Mouse (Mus musculus): ENCODE data around the gene Stk31.

- TF ChIP-seq BHLHE40 (IDR thresholded peaks at IDR 0.05; ENCODE audit: borderline replicate concordance, low read depth, low read length), result no peak
- no peak for TF ChIP-seq CTCF (IDR thresholded peaks at IDR 0.05 in 2 of 3, conservative IDR thresholded peaks at IDR 0.05 in 1 of 3; ENCODE audit: control insufficient read depth in 1 of 3, insufficient read depth in 1 of 3, low read depth in 2 of 3, low read length in 3 of 3, poor library complexity in 1 of 3, severe bottlenecking in 1 of 3)
- TF ChIP-seq EP300 (IDR thresholded peaks at IDR 0.05; ENCODE audit: low read depth in 1 of 2, low read length in 2 of 2), result no peak
- TF ChIP-seq ZC3H11A (IDR thresholded peaks at IDR 0.05; ENCODE audit: low read depth, low read length), result no peak
- no peak for TF ChIP-seq MAX (IDR thresholded peaks at IDR 0.05; ENCODE audit: low read length)
- TF ChIP-seq HCFC1 (IDR thresholded peaks at IDR 0.05; ENCODE audit: low read depth, low read length), result no peak
- TF ChIP-seq ZNF384 (IDR thresholded peaks at IDR 0.05; ENCODE audit: low read depth, low read length), result no peak
These were observed 62.7 kb downstream of the Stk31 start for GRCm38 (mm10) chr6:49458112-49458511.
